ENCODE assay signal across 13 mouse cellular contexts in the genomic region with DNA sequence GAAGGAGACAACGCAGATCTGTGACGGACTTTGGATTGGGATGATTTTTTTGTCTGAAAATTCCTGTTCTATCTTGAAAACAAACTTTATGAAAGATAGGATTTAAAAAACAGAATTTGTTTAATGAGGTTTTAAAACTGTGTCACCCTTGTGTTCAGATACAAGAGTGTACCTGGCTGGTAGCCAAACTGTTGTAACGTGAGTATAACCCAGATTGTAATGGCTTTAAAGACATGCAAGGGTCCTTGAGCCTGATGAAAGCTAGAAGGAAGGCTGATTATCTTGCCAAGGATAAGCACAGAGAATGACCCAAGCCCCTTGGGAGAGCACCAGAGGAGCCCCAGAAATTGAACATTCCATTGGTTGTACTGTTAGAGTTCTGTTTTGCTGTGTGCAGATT. TPM values are rescaled to one million over a fixed set of nuclear protein-coding genes. Genes with fewer than 3 reads are reported as not detected.
DNase-seq lines count a peak whose midpoint lies in the region.
"Had no signal": no experiment of that assay in that cellular context is flagged by ENCODE, and none has a peak within 500 bp of the region (broad histone marks: within the 10 kb centered on the region; RNA-seq: fewer than 3 reads in every experiment).

No protein-coding gene starts in this region.

- DNase-seq in cerebellum, postnatal 14 days = peak; percentile 6 to 9
- no peak for DNase-seq in cerebellum, postnatal 36 days
- DNase-seq in lung, postnatal 36 days = peak; percentile 23
- DNase-seq in lung, postnatal 4 days = no peak
- peak; percentile 13 for DNase-seq in NIH3T3 (ENCODE audit: low read depth)
- no peak for DNase-seq in gastrocnemius, postnatal 25 days
- DNase-seq: B cell, adult 2 months; cerebellum, adult 2 months; embryo, embryonic 11 days; gastrocnemius, adult 2 months; kidney, adult 11 months; kidney, postnatal 36 days; right cerebral cortex, postnatal 25 days had no signal

RNA-seq across cellular contexts. Expression of gene Asns, which starts 48.7 kb away (rescaled TPM):
- total RNA-seq in gastrocnemius, postnatal 25 days (2021) = 1 to 10 TPM; 1.8 to 4.3 TPM

Comparison
In these comparisons a context has a peak if more than half of its experiments do, and no peak if none do; other contexts are left out.
1. DNase-seq: peak in cerebellum, postnatal 14 days (2 of 2), lung, postnatal 36 days (single experiment) and NIH3T3 (single experiment); none in cerebellum, postnatal 36 days (0 of 2), lung, postnatal 4 days (0 of 2) and gastrocnemius, postnatal 25 days (single experiment).